Mouse (Mus musculus) E14TG2a.4 (cell line): Measurements from ENCODE around the gene Midn.

Experiments
- CTCF ChIP-seq: conservative IDR thresholded peaks from 2 replicates; pipeline ENCODE4 v1.5.1; 2014; ENCODE audit warnings: low read length
- NANOG ChIP-seq: IDR thresholded peaks from 2 replicates; pipeline ENCODE4 v1.6.1; 2014; ENCODE audit warnings: borderline replicate concordance, low read length, mixed read lengths
- POU5F1 ChIP-seq: IDR thresholded peaks from 2 replicates; pipeline ENCODE4 v1.6.1; 2014; ENCODE audit warnings: low read length, borderline replicate concordance

- TF ChIP-seq CTCF, result no peak
- no peak for TF ChIP-seq NANOG
- TF ChIP-seq POU5F1, result no peak
Observed at GRCm38 (mm10) chr10:80168038-80168661, 20.1 kb downstream of the Midn start.
